Mouse (Mus musculus) limb, embryonic 13.5 days (tissue): ENCODE data around the gene Lrrc49. TPM values are rescaled to one million over a fixed set of nuclear protein-coding genes. Genes with fewer than 3 reads are reported as not detected.

Source experiments
- ATAC-seq: fragments of 200-750 bp; cut with Nextera tagmentation; 2 replicates; pipeline ENCODE4 v1.8.0; 2017; ENCODE audit warnings: low read depth, moderate number of reproducible peaks, moderate TSS enrichment; ENCODE audit not compliant: low FRiP score
- H3K27ac ChIP-seq: fragments of 300-500 bp; sonication (generic); 2 replicates; pipeline ENCODE4 v1.5.1; 2015; ENCODE audit warnings: inconsistent platforms, mild to moderate bottlenecking, moderate library complexity
- H3K27me3 ChIP-seq: fragments of 300-500 bp; sonication (generic); 2 replicates; pipeline ENCODE4 v1.6.1; 2015; ENCODE audit warnings: mild to moderate bottlenecking, inconsistent platforms
- H3K36me3 ChIP-seq: fragments of 300-500 bp; sonication (generic); 2 replicates; pipeline ENCODE4 v1.6.1; 2015; ENCODE audit warnings: inconsistent platforms, mild to moderate bottlenecking, moderate library complexity
- H3K4me1 ChIP-seq: fragments of 300-500 bp; sonication (generic); 2 replicates; pipeline ENCODE4 v1.6.1; 2015; ENCODE audit warnings: inconsistent platforms
- H3K4me2 ChIP-seq: fragments of 300-500 bp; sonication (generic); replicated peaks from 2 replicates; pipeline ENCODE4 v1.6.1; 2015; ENCODE audit warnings: inconsistent platforms, mild to moderate bottlenecking, moderate library complexity
- H3K4me3 ChIP-seq: fragments of 300-500 bp; sonication (generic); 2 replicates; pipeline ENCODE4 v1.5.1; 2015; ENCODE audit warnings: moderate library complexity, mild to moderate bottlenecking, inconsistent platforms
- H3K9ac ChIP-seq: fragments of 300-500 bp; sonication (generic); 2 replicates; pipeline ENCODE4 v1.6.1; 2015; ENCODE audit warnings: mild to moderate bottlenecking, inconsistent platforms
- H3K9me3 ChIP-seq: fragments of 300-500 bp; sonication (generic); 2 replicates; pipeline ENCODE4 v1.6.1; 2016; ENCODE audit warnings: inconsistent platforms
- WGBS: fragments of 180-500 bp; shearing (Covaris S2); methylation state at CpG from one replicate; pipeline ENCODE4 v1.1.7; 2015; 5-methylcytosine and 5-hydroxymethylcytosine counted together
- polyA plus RNA-seq: library from polyadenylated mRNA; unstranded; fragments of >200 nt; fragmentation: Nextera tagmentation; extraction: Ambion mirVana; gene quantifications from 2 replicates; pipeline ENCODE4 v1.2.1, GENCODE M21; 2015

Gene Lrrc49
- polyA plus RNA-seq, 1 experiment from 2014 or later: 16.9 TPM

- WGBS: 95% methylated on average over 8 of the region's 8 CpGs
- peaks cover 16% of the 10 kb centered on the region for H3K36me3 ChIP-seq
These were observed 96.9 kb downstream of the Lrrc49 start for GRCm38 (mm10) chr9:60590871-60591624.

DNA sequence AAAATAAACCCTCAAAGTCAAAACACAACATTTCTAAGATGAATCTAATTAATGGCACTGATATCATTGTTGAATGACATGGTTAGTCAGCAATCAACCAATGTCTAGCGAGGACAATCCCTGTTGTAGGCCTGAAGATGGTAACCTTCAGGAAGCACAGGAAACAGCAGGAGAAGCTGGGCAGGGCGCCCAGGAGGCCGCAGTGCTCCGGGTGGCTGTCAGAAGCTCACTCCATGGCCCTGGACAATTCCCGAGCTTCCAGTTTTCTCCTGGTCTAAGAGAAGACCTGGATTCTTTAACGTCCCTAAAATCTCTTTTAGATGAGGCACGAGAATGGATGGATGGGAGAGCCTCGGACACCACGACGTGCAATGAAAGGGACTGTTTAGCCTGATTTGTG is 99.0 kb downstream of the Lrrc49 start:
- Histone ChIP-seq H3K9ac (no peak overlapping the region), H3K9me3 (no peaks in the 10 kb centered on the region), H3K4me1 (0 out of 2 replicates have a peak, but pooled peaks cover 3% of the 10 kb centered on the region), H3K4me2 (no peak overlapping the region), H3K27ac (no peak overlapping the region), H3K36me3 (peaks cover 24% of the 10 kb centered on the region), H3K27me3 (no peaks in the 10 kb centered on the region), H3K4me3 (no peak overlapping the region)
- no peak for ATAC-seq
- 81% methylated on average over 10 of the region's 10 CpGs for WGBS

More at GRCm38 (mm10) chr9:60590871-60591624, 96.9 kb downstream of the Lrrc49 start:
- Histone ChIP-seq H3K27ac (no peak overlapping the region), H3K4me2 (no peak overlapping the region), H3K9me3 (no peaks in the 10 kb centered on the region), H3K4me3 (no peak overlapping the region), H3K27me3 (no peaks in the 10 kb centered on the region), H3K4me1 (0 out of 2 replicates have a peak, but pooled peaks cover 3% of the 10 kb centered on the region), H3K9ac (no peak overlapping the region)
- no peak for ATAC-seq

- no peak overlapping the region for H3K4me2 ChIP-seq
- H3K36me3 ChIP-seq: peaks cover 20% of the 10 kb centered on the region; the same call in 1 of the 2 replicates
- no peaks in the 10 kb centered on the region for H3K27me3 ChIP-seq
- WGBS: 78% methylated on average over 3 of the region's 3 CpGs
- ATAC-seq: no peak
- H3K27ac ChIP-seq: no peak overlapping the region
- peaks cover 8% of the 10 kb centered on the region; the same call in 1 of the 2 replicates for H3K4me1 ChIP-seq
- no peaks in the 10 kb centered on the region for H3K9me3 ChIP-seq
- H3K9ac ChIP-seq: no peak overlapping the region
- H3K4me3 ChIP-seq: no peak overlapping the region
These were observed 101.0 kb downstream of the Lrrc49 start for GRCm38 (mm10) chr9:60586920-60587319.

DNA sequence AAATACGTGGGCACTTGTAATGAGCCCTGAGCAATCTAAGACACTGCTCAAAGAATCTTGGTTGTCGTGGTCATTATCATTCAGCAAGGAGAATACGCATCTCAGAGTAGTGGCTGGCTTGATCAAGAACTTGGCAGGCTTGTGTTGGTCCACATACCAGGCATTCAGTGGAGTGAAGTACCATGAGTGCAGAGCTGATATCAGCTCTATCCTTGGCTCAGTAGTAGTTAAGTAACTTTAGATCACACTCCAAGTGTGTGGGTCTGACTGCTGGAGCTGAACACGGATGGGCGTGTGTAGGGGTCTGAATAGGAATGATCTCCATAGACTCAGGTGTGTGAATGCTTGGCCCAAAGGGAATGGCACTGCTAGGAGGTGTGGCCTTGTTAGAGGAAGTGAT is 102.8 kb downstream of the Lrrc49 start:
- ATAC-seq: no peak
- H3K4me1 ChIP-seq: peaks cover 8% of the 10 kb centered on the region; the same call in 1 of the 2 replicates
- WGBS: 94% methylated on average over 5 of the region's 5 CpGs
- H3K9me3 ChIP-seq: no peaks in the 10 kb centered on the region
- no peak overlapping the region for H3K4me3 ChIP-seq
- no peak overlapping the region for H3K4me2 ChIP-seq
- H3K9ac ChIP-seq: no peak overlapping the region
- no peaks in the 10 kb centered on the region for H3K27me3 ChIP-seq
- no peak overlapping the region for H3K27ac ChIP-seq
- peaks cover 20% of the 10 kb centered on the region; the same call in 1 of the 2 replicates for H3K36me3 ChIP-seq

GRCm38 (mm10) chr9:60582553-60582952 is 105.4 kb downstream of the Lrrc49 start:
- H3K9me3 ChIP-seq: no peaks in the 10 kb centered on the region; the same call in 1 of the 2 replicates
- H3K4me2 ChIP-seq: no peak overlapping the region
- no peak overlapping the region for H3K4me3 ChIP-seq
- H3K36me3 ChIP-seq: peaks cover 18% of the 10 kb centered on the region; the same call in 1 of the 2 replicates
- WGBS: 58% methylated on average over 7 of the region's 7 CpGs
- H3K27ac ChIP-seq: no peak overlapping the region
- no peaks in the 10 kb centered on the region for H3K27me3 ChIP-seq
- no peak overlapping the region for H3K9ac ChIP-seq
- ATAC-seq: no peak
- H3K4me1 ChIP-seq: peaks cover 8% of the 10 kb centered on the region; the same call in 1 of the 2 replicates

DNA sequence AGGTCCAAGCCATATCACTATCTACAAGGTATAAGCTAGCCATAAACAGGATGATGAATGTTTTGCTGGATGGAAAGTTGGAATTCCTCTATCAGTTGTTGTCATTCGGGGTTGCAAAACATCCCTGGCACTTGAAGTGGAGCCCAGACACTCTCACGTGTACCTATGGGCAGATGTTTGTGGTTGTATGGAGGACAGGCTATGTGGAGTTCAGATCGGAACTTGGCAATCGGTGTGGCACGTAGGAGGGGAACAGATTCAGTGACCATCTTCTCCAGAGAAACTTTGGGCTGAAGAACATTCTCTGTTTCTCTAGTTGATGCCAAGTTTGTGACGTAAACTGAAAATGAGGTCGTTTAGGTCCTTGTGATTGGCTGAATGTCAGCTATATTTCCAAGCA is 114.9 kb downstream of the Lrrc49 start:
- Histone ChIP-seq H3K9me3 (peaks cover 2% of the 10 kb centered on the region; the same call in 1 of the 2 replicates), H3K27ac (no peak overlapping the region), H3K27me3 (no peaks in the 10 kb centered on the region), H3K4me1 (no peaks in the 10 kb centered on the region), H3K4me2 (no peak overlapping the region), H3K9ac (no peak overlapping the region), H3K36me3 (no peaks in the 10 kb centered on the region), H3K4me3 (no peak overlapping the region)
- 87% methylated on average over 7 of the region's 7 CpGs for WGBS
- ATAC-seq: no peak

GRCm38 (mm10) chr9:60571725-60572124 is 116.2 kb downstream of the Lrrc49 start:
- Histone ChIP-seq H3K36me3 (no peaks in the 10 kb centered on the region), H3K4me1 (no peaks in the 10 kb centered on the region), H3K4me2 (no peak overlapping the region), H3K4me3 (no peak overlapping the region), H3K9ac (no peak overlapping the region), H3K27ac (no peak overlapping the region), H3K27me3 (no peaks in the 10 kb centered on the region), H3K9me3 (no peaks in the 10 kb centered on the region)
- WGBS: 91% methylated on average over 4 of the region's 4 CpGs
- no peak for ATAC-seq

DNA sequence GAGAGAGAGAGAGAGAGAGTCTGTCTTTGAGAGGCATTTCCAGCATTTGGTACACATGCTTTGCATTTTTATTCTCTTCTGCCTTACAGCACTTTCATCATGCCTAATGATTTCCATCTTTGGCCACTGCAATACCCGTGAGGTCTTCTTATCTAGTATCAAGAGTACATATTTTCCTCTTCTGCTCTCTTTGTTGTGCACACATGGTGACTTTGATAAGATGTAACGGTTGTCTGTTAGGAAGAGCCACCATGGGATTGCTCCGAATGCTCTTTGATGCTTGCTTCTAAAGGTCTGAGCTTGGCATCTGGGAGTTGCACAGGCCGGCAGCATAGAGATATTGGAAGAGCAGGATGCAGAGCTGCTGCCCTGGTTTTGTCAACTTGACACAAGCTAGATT is 116.9 kb downstream of the Lrrc49 start:
- no peak for ATAC-seq
- Histone ChIP-seq H3K36me3 (no peaks in the 10 kb centered on the region), H3K4me2 (no peak overlapping the region), H3K4me3 (no peak overlapping the region), H3K27me3 (no peaks in the 10 kb centered on the region), H3K9ac (no peak overlapping the region), H3K9me3 (no peaks in the 10 kb centered on the region), H3K4me1 (no peaks in the 10 kb centered on the region), H3K27ac (no peak overlapping the region)
- WGBS: 70% methylated on average over 4 of the region's 4 CpGs

DNA sequence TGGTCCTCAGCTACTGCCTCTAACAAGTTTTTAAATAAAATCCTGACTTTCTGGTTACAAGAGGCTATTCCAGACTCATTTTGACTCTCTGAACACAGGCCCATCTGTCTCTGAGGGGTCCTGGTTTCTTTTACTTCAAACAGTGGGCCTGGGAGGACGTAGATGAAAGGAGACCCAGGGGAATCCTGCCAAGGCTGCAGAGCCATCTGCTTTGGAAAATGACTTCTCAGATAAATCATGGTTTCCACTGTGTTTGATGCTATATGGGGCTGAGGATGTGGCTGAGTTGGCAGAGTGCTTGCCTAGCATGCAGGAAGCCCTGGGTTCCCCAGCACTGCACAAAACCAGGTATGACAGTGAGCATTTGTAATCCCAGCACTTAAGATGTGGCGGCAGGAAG is 118.6 kb downstream of the Lrrc49 start:
- Histone ChIP-seq H3K4me3 (no peak overlapping the region), H3K9ac (no peak overlapping the region), H3K27ac (no peak overlapping the region), H3K9me3 (no peaks in the 10 kb centered on the region), H3K27me3 (no peaks in the 10 kb centered on the region), H3K4me2 (no peak overlapping the region), H3K4me1 (no peaks in the 10 kb centered on the region), H3K36me3 (no peaks in the 10 kb centered on the region)
- ATAC-seq: no peak
- WGBS: 58% methylated on average over 2 of the region's 2 CpGs

DNA sequence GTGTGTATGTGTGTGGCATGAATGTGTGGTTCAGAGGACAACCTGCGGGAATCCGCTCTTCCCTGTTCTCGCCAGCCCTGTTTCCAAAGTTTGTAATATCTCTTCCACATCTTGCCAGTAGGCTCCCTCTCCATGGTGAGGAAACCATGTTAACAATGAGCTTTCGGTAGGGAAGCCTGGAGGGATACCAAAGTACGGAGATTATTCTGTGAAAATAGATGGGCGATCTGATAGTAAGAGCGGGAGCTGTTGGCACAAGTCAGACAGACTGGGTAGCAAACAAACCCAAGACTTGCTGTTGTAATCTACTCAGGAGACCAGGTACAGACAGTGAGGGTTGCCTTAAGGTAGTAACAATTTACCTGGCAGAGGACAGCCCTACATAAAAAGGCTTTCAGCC is 124.1 kb downstream of the Lrrc49 start:
- Histone ChIP-seq H3K4me2 (no peak overlapping the region), H3K27me3 (no peaks in the 10 kb centered on the region), H3K36me3 (no peaks in the 10 kb centered on the region), H3K27ac (no peak overlapping the region), H3K4me3 (no peak overlapping the region), H3K9ac (no peak overlapping the region), H3K4me1 (peaks cover 28% of the 10 kb centered on the region), H3K9me3 (no peaks in the 10 kb centered on the region)
- WGBS: 95% methylated on average over 7 of the region's 7 CpGs
- ATAC-seq: no peak

DNA sequence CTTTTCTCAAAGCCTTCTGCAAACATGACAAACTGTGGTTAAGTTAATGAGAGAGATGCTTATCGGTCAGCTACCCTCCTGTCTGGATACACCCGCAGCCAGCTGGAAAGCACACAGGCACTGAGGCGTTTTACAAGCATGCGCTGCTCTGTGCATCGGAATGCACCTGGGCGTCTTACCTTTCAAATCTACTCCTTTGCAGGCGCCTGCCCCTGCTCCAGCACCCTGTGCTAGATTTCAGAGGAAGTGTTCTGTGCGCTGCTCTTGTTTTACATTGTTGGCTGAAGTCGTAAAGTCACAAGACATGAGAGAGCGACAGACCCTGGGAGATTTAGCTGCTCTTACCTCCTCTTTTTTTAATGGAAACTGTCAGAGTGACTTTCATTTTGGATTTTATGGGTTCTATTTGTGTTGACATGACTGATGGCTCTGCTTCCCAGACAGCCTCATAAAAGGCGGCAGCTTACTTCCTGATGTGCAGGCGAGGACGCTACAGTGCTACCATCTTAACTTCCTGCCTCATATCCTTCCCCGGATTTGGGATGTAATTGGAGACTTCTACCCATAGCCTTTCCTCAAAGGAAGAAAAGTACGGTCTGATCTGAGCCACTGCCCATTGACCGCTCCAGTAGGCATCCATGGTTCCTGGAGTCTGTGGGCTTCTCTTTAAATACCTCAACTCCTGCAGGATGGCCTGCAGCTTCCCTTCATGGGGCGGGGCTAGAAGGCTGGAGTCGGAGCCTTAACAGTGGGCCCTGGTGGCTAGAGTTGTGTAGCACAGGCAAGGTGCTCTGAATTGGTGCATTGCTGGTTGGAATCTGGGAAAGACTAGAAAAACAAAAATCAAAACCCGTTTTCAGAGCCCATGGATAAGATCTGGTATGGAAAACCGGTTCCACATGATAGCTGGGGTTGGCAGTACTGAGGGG is 125.3 kb downstream of the Lrrc49 start:
- Histone ChIP-seq H3K27ac (peak overlapping the region; percentile 53; the same call in 1 of the 2 replicates), H3K9ac (no peak overlapping the region), H3K36me3 (no peaks in the 10 kb centered on the region), H3K4me3 (peak overlapping the region; percentile 24), H3K9me3 (no peaks in the 10 kb centered on the region), H3K4me2 (peak overlapping the region; percentile 65), H3K27me3 (no peaks in the 10 kb centered on the region), H3K4me1 (peaks cover 28% of the 10 kb centered on the region)
- 8% methylated on average over 20 of the region's 20 CpGs for WGBS
- ATAC-seq: peak; percentile 77
